Comparison of ENCODE assay signal across 8 mouse cellular contexts in genomic region chr19:5689088-5689428, GRCm38 (mm10). TPM values are rescaled to one million over a fixed set of nuclear protein-coding genes. Genes with fewer than 3 reads are reported as not detected.
A peak's percentile ranks its signal among the peaks of the same experiment; 100 is the strongest.
DNase-seq lines count a peak whose midpoint lies in the region; ATAC-seq and TF ChIP-seq lines count a peak whose summit lies in the region.

No protein-coding gene starts in this region.

- peak overlapping the region; percentile 99 for H3K4me2 ChIP-seq in neural tube, embryonic 11.5 days (ENCODE audit: low read depth)
- H3K4me2 ChIP-seq in limb, embryonic 15.5 days = peak overlapping the region; percentile 100
- H3K4me2 ChIP-seq in stomach, postnatal 0 days (replicated peaks; ENCODE audit: low read depth) = peak overlapping the region; percentile 94

- WGBS in cerebellum, adult 2 months = under 1% methylated on average over 7 of the region's 7 CpGs
- 1% methylated on average over 7 of the region's 7 CpGs for WGBS in neural tube, embryonic 11.5 days
- under 1% methylated on average over 7 of the region's 7 CpGs for WGBS in limb, embryonic 15.5 days
- WGBS in stomach, postnatal 0 days = under 1% methylated on average over 7 of the region's 7 CpGs

- H3K27me3 ChIP-seq in cerebellum, adult 2 months (ENCODE audit: control insufficient read depth, insufficient read depth, low read length) = no peaks in the 10 kb centered on the region
- H3K27me3 ChIP-seq in neural tube, embryonic 11.5 days (ENCODE audit: control insufficient read depth, insufficient read depth, low read length) = no peaks in the 10 kb centered on the region
- H3K27me3 ChIP-seq in limb, embryonic 15.5 days = no peaks in the 10 kb centered on the region
- no peaks in the 10 kb centered on the region for H3K27me3 ChIP-seq in stomach, postnatal 0 days (ENCODE audit: control insufficient read depth, insufficient read depth, low read length)

- peaks cover 17% of the 10 kb centered on the region for H3K36me3 ChIP-seq in neural tube, embryonic 11.5 days (ENCODE audit: control insufficient read depth, insufficient read depth, low read length)
- H3K36me3 ChIP-seq in limb, embryonic 15.5 days = peaks cover 47% of the 10 kb centered on the region
- peaks cover 22% of the 10 kb centered on the region for H3K36me3 ChIP-seq in stomach, postnatal 0 days (ENCODE audit: control insufficient read depth, insufficient read depth, low read length)

- peak overlapping the region; percentile 82 for H3K4me3 ChIP-seq in cerebellum, adult 2 months (replicated peaks; ENCODE audit: insufficient read depth, low read depth, low read length)
- peak overlapping the region; percentile 79 for H3K4me3 ChIP-seq in neural tube, embryonic 11.5 days (ENCODE audit: low read depth, low read length)
- peak overlapping the region; percentile 88 for H3K4me3 ChIP-seq in limb, embryonic 15.5 days
- peak overlapping the region; percentile 81 for H3K4me3 ChIP-seq in stomach, postnatal 0 days (ENCODE audit: low read depth, low read length)

- peaks cover 39% of the 10 kb centered on the region for H3K4me1 ChIP-seq in cerebellum, adult 2 months (ENCODE audit: control insufficient read depth, insufficient read depth, low read length)
- peaks cover 31% of the 10 kb centered on the region for H3K4me1 ChIP-seq in neural tube, embryonic 11.5 days (ENCODE audit: control insufficient read depth, insufficient read depth, low read length)
- H3K4me1 ChIP-seq in limb, embryonic 15.5 days = peaks cover 54% of the 10 kb centered on the region
- H3K4me1 ChIP-seq in stomach, postnatal 0 days (replicated peaks; ENCODE audit: control insufficient read depth, insufficient read depth) = no peaks in the 10 kb centered on the region; the same call in none of the 2 replicates

- no peak for DNase-seq in cerebellum, adult 2 months
- no peak for DNase-seq in cerebellum, postnatal 25 days
- DNase-seq in neural tube, embryonic 11.5 days (ENCODE audit: low spot score) = no peak
- no peak for DNase-seq in neural tube, embryonic 10.5 days (ENCODE audit: extremely low spot score, low spot score)
- no peak for DNase-seq in stomach, postnatal 0 days (ENCODE audit: low spot score)
- DNase-seq in gastrocnemius, postnatal 10 days = no peak
- no peak for DNase-seq in gastrocnemius, adult 8-10 months (ENCODE audit: low spot score in 2 of 2)

- peak overlapping the region; percentile 70 for H3K27ac ChIP-seq in cerebellum, adult 2 months (ENCODE audit: insufficient read depth, low read length)
- H3K27ac ChIP-seq in neural tube, embryonic 11.5 days (ENCODE audit: low read depth, low read length) = peak overlapping the region; percentile 78; the same call in 1 of the 2 replicates
- H3K27ac ChIP-seq in limb, embryonic 15.5 days = peak overlapping the region; percentile 97
- peak overlapping the region; percentile 96 for H3K27ac ChIP-seq in stomach, postnatal 0 days (replicated peaks)

- no peak for TF ChIP-seq CTCF in cerebellum, adult 2 months (IDR thresholded peaks at IDR 0.05; ENCODE audit: borderline replicate concordance, insufficient read depth, low read depth, low read length)
- TF ChIP-seq CTCF in stomach, postnatal 0 days (IDR thresholded peaks at IDR 0.05; ENCODE audit: low read depth) = no peak

- ATAC-seq in neural tube, embryonic 11.5 days (ENCODE audit: insufficient read depth, low FRiP score, low TSS enrichment) = no peak
- ATAC-seq in limb, embryonic 15.5 days (ENCODE audit: insufficient number of reproducible peaks, low FRiP score, low TSS enrichment, low read depth) = no peak
- no peak for ATAC-seq in stomach, postnatal 0 days (ENCODE audit: low FRiP score, low TSS enrichment)

- no peak for TF ChIP-seq POLR2A in cerebellum, adult 2 months (IDR thresholded peaks at IDR 0.05; ENCODE audit: borderline replicate concordance, insufficient read depth, low read length)

- H3K9me3 ChIP-seq in neural tube, embryonic 11.5 days (ENCODE audit: control insufficient read depth, low read length) = no peaks in the 10 kb centered on the region
- H3K9me3 ChIP-seq in limb, embryonic 15.5 days = no peaks in the 10 kb centered on the region
- H3K9me3 ChIP-seq in stomach, postnatal 0 days (ENCODE audit: control insufficient read depth, low read length) = no peaks in the 10 kb centered on the region

- no peak for TF ChIP-seq EP300 in stomach, postnatal 0 days (optimal IDR thresholded peaks at IDR 0.05)

- peak overlapping the region; percentile 80 for H3K9ac ChIP-seq in neural tube, embryonic 11.5 days (ENCODE audit: low read length)
- H3K9ac ChIP-seq in limb, embryonic 15.5 days = peak overlapping the region; percentile 78
- H3K9ac ChIP-seq in stomach, postnatal 0 days (ENCODE audit: low read length) = peak overlapping the region; percentile 88

RNA-seq across cellular contexts. Expression of gene Pcnx3, which starts 0.3 kb away (rescaled TPM):
- 65.0 and 65.1 TPM in 2 replicates for polyA plus RNA-seq in cerebellum, adult 2 months (2012; rRNA removed)
- polyA plus RNA-seq in neural tube, embryonic 11.5 days (2014; fragmentation: Nextera tagmentation; extraction: Ambion mirVana) = 26.9 and 27.7 TPM in 2 replicates
- polyA plus RNA-seq in limb, embryonic 15.5 days (2015; fragmentation: Nextera tagmentation; extraction: Ambion mirVana) = 18.5 and 20.9 TPM in 2 replicates
- 6.5 and 7.9 TPM in 2 replicates for polyA plus RNA-seq in stomach, postnatal 0 days (2015; fragmentation: Nextera tagmentation; extraction: Ambion mirVana)
- 10 to 100 TPM; 19.5 to 32.5 TPM for total RNA-seq in gastrocnemius, postnatal 10 days (2021)
- 10 to 100 TPM; 11.8 to 15.2 (median 13.7) TPM for total RNA-seq in gastrocnemius, adult 8-10 months (2022)

RNA-seq across cellular contexts. Expression of gene Map3k11, which starts 0.5 kb away (rescaled TPM):
- polyA plus RNA-seq in cerebellum, adult 2 months (2012; rRNA removed) = 28.6 and 29.7 TPM in 2 replicates
- polyA plus RNA-seq in neural tube, embryonic 11.5 days (2014; fragmentation: Nextera tagmentation; extraction: Ambion mirVana) = 21.0 and 22.0 TPM in 2 replicates
- polyA plus RNA-seq in limb, embryonic 15.5 days (2015; fragmentation: Nextera tagmentation; extraction: Ambion mirVana) = 22.7 and 24.9 TPM in 2 replicates
- polyA plus RNA-seq in stomach, postnatal 0 days (2015; fragmentation: Nextera tagmentation; extraction: Ambion mirVana) = 14.0 and 16.5 TPM in 2 replicates
- 10 to 100 TPM; 19.3 to 25.0 TPM for total RNA-seq in gastrocnemius, postnatal 10 days (2021)
- 1 to 10 TPM; 7.1 to 8.7 (median 8.1) TPM for total RNA-seq in gastrocnemius, adult 8-10 months (2022)

RNA-seq across cellular contexts. Expression of gene Kcnk7, which starts 15.1 kb away (rescaled TPM):
- 0.13 and 0.24 TPM in 2 replicates for polyA plus RNA-seq in cerebellum, adult 2 months (2012; rRNA removed)
- not detected in 2 replicates for polyA plus RNA-seq in neural tube, embryonic 11.5 days (2014; fragmentation: Nextera tagmentation; extraction: Ambion mirVana)
- polyA plus RNA-seq in limb, embryonic 15.5 days (2015; fragmentation: Nextera tagmentation; extraction: Ambion mirVana) = 3.1 and 4.4 TPM in 2 replicates
- 8.4 and 9.5 TPM in 2 replicates for polyA plus RNA-seq in stomach, postnatal 0 days (2015; fragmentation: Nextera tagmentation; extraction: Ambion mirVana)
- not detected for total RNA-seq in gastrocnemius, postnatal 10 days (2021)
- total RNA-seq in gastrocnemius, adult 8-10 months (2022) = not detected

RNA-seq across cellular contexts. Expression of gene Sipa1, which starts 25.6 kb away (rescaled TPM):
- polyA plus RNA-seq in cerebellum, adult 2 months (2012; rRNA removed) = 12.4 and 14.8 TPM in 2 replicates
- 17.0 and 19.3 TPM in 2 replicates for polyA plus RNA-seq in neural tube, embryonic 11.5 days (2014; fragmentation: Nextera tagmentation; extraction: Ambion mirVana)
- 31.1 and 31.2 TPM in 2 replicates for polyA plus RNA-seq in limb, embryonic 15.5 days (2015; fragmentation: Nextera tagmentation; extraction: Ambion mirVana)
- 8.0 and 11.5 TPM in 2 replicates for polyA plus RNA-seq in stomach, postnatal 0 days (2015; fragmentation: Nextera tagmentation; extraction: Ambion mirVana)
- total RNA-seq in gastrocnemius, postnatal 10 days (2021) = 10 to 100 TPM; 25.5 to 36.6 TPM
- 1 to 10 TPM; 2.1 to 6.9 (median 6.3) TPM for total RNA-seq in gastrocnemius, adult 8-10 months (2022)

RNA-seq across cellular contexts. Expression of gene Ehbp1l1, which starts 37.1 kb away (rescaled TPM):
- 11.7 and 13.1 TPM in 2 replicates for polyA plus RNA-seq in cerebellum, adult 2 months (2012; rRNA removed)
- polyA plus RNA-seq in neural tube, embryonic 11.5 days (2014; fragmentation: Nextera tagmentation; extraction: Ambion mirVana) = 5.1 and 6.8 TPM in 2 replicates
- 28.9 and 48.5 TPM in 2 replicates for polyA plus RNA-seq in limb, embryonic 15.5 days (2015; fragmentation: Nextera tagmentation; extraction: Ambion mirVana)
- 28.0 and 29.5 TPM in 2 replicates for polyA plus RNA-seq in stomach, postnatal 0 days (2015; fragmentation: Nextera tagmentation; extraction: Ambion mirVana)
- total RNA-seq in gastrocnemius, postnatal 10 days (2021) = 100 to 1,000 TPM; 280 to 285 TPM
- 100 to 1,000 TPM; 195 to 259 (median 242) TPM for total RNA-seq in gastrocnemius, adult 8-10 months (2022)
